Mouse (Mus musculus): ENCODE measurements around the gene Smo. TPM values are rescaled to one million over a fixed set of nuclear protein-coding genes. Genes with fewer than 3 reads are reported as not detected.

Gene Smo
- polyA plus RNA-seq, 1 experiment from 2014 or later, result 2.9 TPM

DNA sequence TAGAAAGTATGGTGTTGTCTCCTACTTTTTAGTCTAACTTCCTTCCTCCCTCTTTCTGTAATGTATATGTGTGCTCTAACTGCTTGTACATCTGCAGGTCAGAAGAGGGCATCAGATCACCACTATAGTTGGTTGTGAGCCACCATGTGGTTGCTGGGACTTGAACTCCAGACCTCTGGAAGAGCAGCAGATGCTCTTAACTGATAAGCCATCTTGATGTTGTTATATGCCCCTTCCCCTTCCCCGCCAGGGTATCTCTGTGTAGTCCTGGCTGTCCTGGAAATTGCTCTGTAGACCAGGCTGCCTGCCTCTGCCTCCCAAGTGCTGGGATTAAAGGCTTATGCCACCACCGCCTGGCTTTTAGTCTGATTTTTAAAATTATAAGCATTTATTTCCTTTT, 31.6 kb downstream of the Smo start:
- Histone ChIP-seq H3K36me3 (ENCODE audit: control insufficient read depth, insufficient read depth) (no peaks in the 10 kb centered on the region), H3K9ac (ENCODE audit: low read depth, low read length) (no peak overlapping the region), H3K4me2 (ENCODE audit: low read depth, low read length) (no peak overlapping the region), H3K27ac (ENCODE audit: low read length) (no peak overlapping the region), H3K27me3 (ENCODE audit: control insufficient read depth, insufficient read depth, low read depth, low read length) (no peaks in the 10 kb centered on the region), H3K9me3 (replicated peaks; ENCODE audit: control insufficient read depth, low read length) (no peaks in the 10 kb centered on the region), H3K4me3 (ENCODE audit: low read depth, low read length) (no peak overlapping the region), H3K4me1 (ENCODE audit: control insufficient read depth, low read depth, low read length) (peaks cover 6% of the 10 kb centered on the region)
- ATAC-seq (ENCODE audit: low read depth), result no peak
- WGBS (ENCODE audit: insufficient replicate concordance), result 78% methylated on average over 2 of the region's 2 CpGs

- Histone ChIP-seq H3K4me2 (ENCODE audit: low read depth, low read length) (peak within 1 kb of the TSS; percentile 99), H3K9me3 (replicated peaks; ENCODE audit: control insufficient read depth, low read length) (no peaks in the 10 kb centered on the region), H3K36me3 (ENCODE audit: control insufficient read depth, insufficient read depth) (no peaks in the 10 kb centered on the region), H3K27me3 (ENCODE audit: control insufficient read depth, insufficient read depth, low read depth, low read length) (no peaks in the 10 kb centered on the region), H3K4me1 (ENCODE audit: control insufficient read depth, low read depth, low read length) (peaks cover 6% of the 10 kb centered on the region), H3K27ac (ENCODE audit: low read length) (peak within 1 kb of the TSS; percentile 81), H3K4me3 (ENCODE audit: low read depth, low read length) (peak within 1 kb of the TSS; percentile 95), H3K9ac (ENCODE audit: low read depth, low read length) (peak within 1 kb of the TSS; percentile 90)
- WGBS (ENCODE audit: insufficient replicate concordance), result under 1% methylated on average over 49 of the region's 61 CpGs
- ATAC-seq (ENCODE audit: low read depth), result peak; percentile 96
Observed at GRCm38 (mm10) chr6:29767813-29768660, 32.7 kb downstream of the Smo start, which contains the start of gene Ahcyl2. TSS of gene Ahcyl2 (plus strand) at chr6:29768011.

GRCm38 (mm10) chr6:29768791-29769441, 33.6 kb downstream of the Smo start:
- peak overlapping the region; percentile 99 for H3K4me2 ChIP-seq (ENCODE audit: low read depth, low read length)
- H3K4me3 ChIP-seq (ENCODE audit: low read depth, low read length), result peak overlapping the region; percentile 95
- H3K9ac ChIP-seq (ENCODE audit: low read depth, low read length), result peak overlapping the region; percentile 90
- H3K27me3 ChIP-seq (ENCODE audit: control insufficient read depth, insufficient read depth, low read depth, low read length), result no peaks in the 10 kb centered on the region
- WGBS (ENCODE audit: insufficient replicate concordance), result under 1% methylated on average over 50 of the region's 50 CpGs
- peak; percentile 58 for ATAC-seq (ENCODE audit: low read depth)
- H3K9me3 ChIP-seq (replicated peaks; ENCODE audit: control insufficient read depth, low read length), result no peaks in the 10 kb centered on the region
- peak overlapping the region; percentile 81 for H3K27ac ChIP-seq (ENCODE audit: low read length)
- H3K4me1 ChIP-seq (ENCODE audit: control insufficient read depth, low read depth, low read length), result peaks cover 6% of the 10 kb centered on the region
- H3K36me3 ChIP-seq (ENCODE audit: control insufficient read depth, insufficient read depth), result no peaks in the 10 kb centered on the region

DNA sequence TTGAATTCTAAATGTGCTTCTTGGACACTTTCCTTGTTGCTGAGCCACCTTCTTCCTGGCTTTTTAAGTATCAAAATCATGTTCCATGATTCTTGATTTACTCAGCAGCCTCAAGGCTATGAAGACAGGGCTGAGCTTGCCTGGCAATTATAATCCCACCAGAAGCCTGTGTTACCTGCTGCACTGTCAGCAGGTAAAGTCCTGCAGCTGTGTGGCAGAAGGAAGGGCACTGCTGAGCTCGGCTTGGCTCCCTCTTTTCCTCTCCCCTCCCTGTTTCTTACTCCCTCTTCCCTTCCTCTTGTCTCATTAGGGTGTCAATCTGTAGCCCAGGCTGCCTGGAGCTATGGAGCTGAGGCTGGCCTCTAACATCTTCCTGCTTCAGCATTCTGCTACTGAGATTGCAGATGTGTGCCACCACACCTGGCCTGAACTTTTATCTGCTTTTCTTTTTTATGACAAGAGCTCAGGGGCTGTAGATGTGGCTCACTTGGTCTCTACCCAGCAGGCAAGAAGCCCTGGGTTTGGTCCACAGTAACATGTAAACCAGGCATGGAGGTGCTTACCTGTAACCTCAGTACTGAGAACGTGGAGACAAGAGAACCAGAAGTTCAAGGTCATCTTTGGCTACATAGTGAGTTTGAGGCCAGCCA, 35.5 kb downstream of the Smo start:
- Histone ChIP-seq H3K36me3 (ENCODE audit: control insufficient read depth, insufficient read depth) (no peaks in the 10 kb centered on the region), H3K4me1 (ENCODE audit: control insufficient read depth, low read depth, low read length) (peaks cover 6% of the 10 kb centered on the region), H3K27ac (ENCODE audit: low read length) (no peak overlapping the region), H3K4me3 (ENCODE audit: low read depth, low read length) (no peak overlapping the region), H3K27me3 (ENCODE audit: control insufficient read depth, insufficient read depth, low read depth, low read length) (no peaks in the 10 kb centered on the region), H3K9me3 (replicated peaks; ENCODE audit: control insufficient read depth, low read length) (no peaks in the 10 kb centered on the region), H3K4me2 (ENCODE audit: low read depth, low read length) (no peak overlapping the region), H3K9ac (ENCODE audit: low read depth, low read length) (no peak overlapping the region)
- WGBS (ENCODE audit: insufficient replicate concordance), result 68% methylated on average over 2 of the region's 2 CpGs
- ATAC-seq (ENCODE audit: low read depth), result no peak

DNA sequence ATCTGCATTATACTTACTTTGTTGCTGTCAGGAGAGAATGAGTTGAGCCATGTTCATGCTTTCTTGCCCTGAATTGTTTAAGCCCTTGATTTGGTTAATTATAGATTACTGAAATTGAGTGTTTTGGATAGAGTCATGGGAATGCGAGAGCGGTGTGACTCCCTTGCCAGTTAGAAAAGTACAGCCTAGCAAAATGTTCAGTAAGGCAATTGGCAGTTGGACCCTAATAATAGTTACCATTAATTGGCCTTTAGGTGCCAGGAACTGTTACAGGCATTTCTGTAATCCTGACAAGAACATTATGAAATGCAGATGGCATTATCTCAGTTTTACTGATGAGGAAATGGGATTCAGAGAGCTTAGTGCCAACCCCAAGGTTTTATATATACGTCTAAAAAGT, 36.9 kb downstream of the Smo start:
- Histone ChIP-seq H3K4me1 (ENCODE audit: control insufficient read depth, low read depth, low read length) (peaks cover 10% of the 10 kb centered on the region), H3K9me3 (replicated peaks; ENCODE audit: control insufficient read depth, low read length) (no peaks in the 10 kb centered on the region), H3K4me2 (ENCODE audit: low read depth, low read length) (no peak overlapping the region), H3K27me3 (ENCODE audit: control insufficient read depth, insufficient read depth, low read depth, low read length) (no peaks in the 10 kb centered on the region), H3K4me3 (ENCODE audit: low read depth, low read length) (no peak overlapping the region), H3K36me3 (ENCODE audit: control insufficient read depth, insufficient read depth) (no peaks in the 10 kb centered on the region), H3K27ac (ENCODE audit: low read length) (no peak overlapping the region), H3K9ac (ENCODE audit: low read depth, low read length) (no peak overlapping the region)
- WGBS (ENCODE audit: insufficient replicate concordance), result 82% methylated on average over 3 of the region's 3 CpGs
- no peak for ATAC-seq (ENCODE audit: low read depth)

DNA sequence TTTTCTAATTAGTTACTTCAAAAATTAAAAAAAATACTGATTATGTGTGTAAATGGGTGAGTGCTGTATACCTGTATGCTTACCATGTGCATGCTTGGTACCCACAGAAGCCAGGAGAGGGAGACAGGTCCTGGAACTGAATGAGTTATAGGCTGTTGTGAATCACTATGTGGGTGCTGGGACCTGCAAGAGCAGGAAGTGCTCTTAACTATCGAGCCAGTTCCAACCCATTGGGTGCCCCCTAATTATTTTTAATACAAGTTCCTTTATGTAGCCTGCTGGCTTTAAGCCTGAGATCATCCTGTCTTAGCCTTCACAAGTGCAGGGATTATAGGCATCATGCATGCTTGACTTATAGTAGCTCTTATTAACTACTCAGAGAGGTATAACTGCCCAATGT, 38.9 kb downstream of the Smo start:
- Histone ChIP-seq H3K27ac (ENCODE audit: low read length) (no peak overlapping the region), H3K9ac (ENCODE audit: low read depth, low read length) (no peak overlapping the region), H3K9me3 (replicated peaks; ENCODE audit: control insufficient read depth, low read length) (no peaks in the 10 kb centered on the region), H3K4me2 (ENCODE audit: low read depth, low read length) (no peak overlapping the region), H3K4me1 (ENCODE audit: control insufficient read depth, low read depth, low read length) (peaks cover 8% of the 10 kb centered on the region), H3K36me3 (ENCODE audit: control insufficient read depth, insufficient read depth) (no peaks in the 10 kb centered on the region), H3K27me3 (ENCODE audit: control insufficient read depth, insufficient read depth, low read depth, low read length) (no peaks in the 10 kb centered on the region), H3K4me3 (ENCODE audit: low read depth, low read length) (no peak overlapping the region)
- ATAC-seq (ENCODE audit: low read depth), result no peak
- 65% methylated on average over 1 of the region's 1 CpGs for WGBS (ENCODE audit: insufficient replicate concordance)

GRCm38 (mm10) chr6:29775609-29776008, 40.3 kb downstream of the Smo start:
- WGBS (ENCODE audit: insufficient replicate concordance), result 84% methylated on average over 1 of the region's 1 CpGs

DNA sequence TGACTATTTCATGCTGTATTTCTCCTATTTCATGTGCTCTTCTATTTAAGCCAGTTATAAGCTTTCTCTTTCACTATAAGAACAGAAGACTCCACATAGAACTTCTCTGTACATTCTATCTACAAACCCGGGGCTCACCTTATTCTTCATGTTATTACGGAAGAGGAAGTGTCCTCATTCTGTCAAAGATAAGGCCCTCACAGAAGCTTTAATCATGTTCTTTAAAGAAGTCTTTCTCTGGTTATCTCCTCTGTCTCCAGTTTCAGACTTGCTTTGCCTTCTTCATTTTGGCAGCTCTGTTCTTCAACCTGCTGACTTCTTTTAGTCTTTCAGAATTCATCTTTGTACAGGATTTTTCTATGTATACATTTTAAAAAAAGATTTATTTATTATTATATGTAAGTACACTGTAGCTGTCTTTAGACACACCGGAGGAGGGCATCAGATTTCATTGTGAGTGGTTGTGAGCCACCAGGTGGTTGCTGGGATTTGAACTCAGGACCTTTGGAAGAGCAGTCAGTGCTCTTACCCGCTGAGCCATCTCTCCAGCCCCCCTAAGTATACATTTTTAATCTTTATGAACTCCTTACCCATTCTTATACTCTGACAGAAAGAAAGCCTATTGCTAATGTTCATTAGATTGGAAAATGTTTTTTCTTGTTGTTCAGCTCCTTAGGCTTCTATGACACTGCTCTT, 41.4 kb downstream of the Smo start:
- 44% methylated on average over 4 of the region's 4 CpGs for WGBS (ENCODE audit: insufficient replicate concordance)
- Histone ChIP-seq H3K36me3 (ENCODE audit: control insufficient read depth, insufficient read depth) (no peaks in the 10 kb centered on the region), H3K4me3 (ENCODE audit: low read depth, low read length) (no peak overlapping the region), H3K27me3 (ENCODE audit: control insufficient read depth, insufficient read depth, low read depth, low read length) (no peaks in the 10 kb centered on the region), H3K27ac (ENCODE audit: low read length) (no peak overlapping the region), H3K4me1 (ENCODE audit: control insufficient read depth, low read depth, low read length) (peaks cover 4% of the 10 kb centered on the region), H3K9ac (ENCODE audit: low read depth, low read length) (no peak overlapping the region), H3K4me2 (ENCODE audit: low read depth, low read length) (no peak overlapping the region), H3K9me3 (replicated peaks; ENCODE audit: control insufficient read depth, low read length) (no peaks in the 10 kb centered on the region)
- no peak; the same call in 1 of the 2 replicates for ATAC-seq (ENCODE audit: low read depth)

More at GRCm38 (mm10) chr6:29775609-29776008, 40.3 kb downstream of the Smo start:
- Histone ChIP-seq H3K27ac (ENCODE audit: low read length) (no peak overlapping the region), H3K4me2 (ENCODE audit: low read depth, low read length) (no peak overlapping the region), H3K27me3 (ENCODE audit: control insufficient read depth, insufficient read depth, low read depth, low read length) (no peaks in the 10 kb centered on the region), H3K9me3 (replicated peaks; ENCODE audit: control insufficient read depth, low read length) (no peaks in the 10 kb centered on the region), H3K4me3 (ENCODE audit: low read depth, low read length) (no peak overlapping the region), H3K4me1 (ENCODE audit: control insufficient read depth, low read depth, low read length) (peaks cover 4% of the 10 kb centered on the region), H3K9ac (ENCODE audit: low read depth, low read length) (no peak overlapping the region), H3K36me3 (ENCODE audit: control insufficient read depth, insufficient read depth) (no peaks in the 10 kb centered on the region)
- no peak for ATAC-seq (ENCODE audit: low read depth)

Data from liver, embryonic 16.5 days (tissue).